Mouse (Mus musculus) layer of hippocampus, postnatal 25 days (tissue): Measurements from ENCODE around the gene Raet1d. TPM values are rescaled to one million over a fixed set of nuclear protein-coding genes. Genes with fewer than 3 reads are reported as not detected.

Experiments used
- total RNA-seq, 2 experiments: library from RNA; stranded (reverse); gene quantifications; 2 replicates each; pipeline ENCODE4 v1.2.3; 2021

Raet1d gene
- total RNA-seq, 2 experiments from 2014 or later = not detected

Other genes with a start within 250 kb of the Raet1d start
- gene E030030I06Rik, start 211.3 kb upstream of the Raet1d start, total RNA-seq = under 1 TPM in 1 of 2 experiments, not detected in 1; 0.31 TPM
- gene Raet1e, start 202.0 kb upstream of the Raet1d start, total RNA-seq = not detected
- gene H60b, start 202.0 kb upstream of the Raet1d start, total RNA-seq = not detected